Mouse (Mus musculus) lung, postnatal 10 days (tissue): ENCODE data around the gene Cd4.

Experiments used
- DNase-seq: peaks from one replicate; pipeline ENCODE4 v3.0.0; 2021

Gene Cd4

GRCm38 (mm10) chr6:124883351-124883750 lies 4.7 kb downstream of the Cd4 start:
- DNase-seq = no peak

DNA sequence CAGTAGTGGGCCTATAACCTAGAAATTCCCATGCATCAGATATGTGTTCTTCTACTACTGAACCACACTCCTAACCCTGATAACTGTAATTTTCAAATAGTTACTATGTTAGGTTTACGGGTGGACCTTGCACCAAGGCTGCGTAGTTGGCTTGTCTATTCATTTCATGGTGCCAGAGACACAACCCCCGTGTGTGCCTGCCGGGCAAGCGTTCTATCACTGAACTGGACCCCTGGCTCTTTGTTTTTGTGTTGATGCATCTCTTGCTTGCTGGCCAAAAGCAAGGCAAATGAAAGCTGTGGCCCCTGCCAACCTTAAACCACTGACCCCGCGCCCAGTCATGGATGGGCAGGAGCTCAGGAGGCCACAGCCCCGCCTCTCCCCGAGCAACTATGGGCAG lies 6.2 kb downstream of the Cd4 start:
- no peak for DNase-seq

DNA sequence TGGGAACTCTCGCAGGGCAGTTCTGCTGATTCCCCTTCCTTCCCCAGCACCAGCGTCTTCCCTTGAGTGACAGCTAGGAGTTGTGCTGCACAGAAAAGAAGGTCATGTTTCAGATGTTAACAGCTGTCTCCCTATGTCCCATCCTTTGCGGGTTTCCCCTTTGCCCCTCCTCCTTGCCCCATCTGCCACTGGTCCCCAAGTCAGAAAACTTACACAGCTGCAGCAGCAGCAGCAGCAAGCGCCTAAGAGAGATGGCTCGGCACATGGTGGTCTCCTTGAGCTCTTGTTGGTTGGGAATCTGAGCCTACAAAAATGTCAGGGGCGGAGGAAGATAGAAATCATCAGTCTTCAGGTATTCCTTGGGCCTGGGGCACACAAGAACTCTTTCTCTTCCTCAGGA lies 8.6 kb downstream of the Cd4 start:
- DNase-seq = no peak

GRCm38 (mm10) chr6:124874348-124874747 lies 13.7 kb downstream of the Cd4 start:
- no peak for DNase-seq

GRCm38 (mm10) chr6:124866560-124866959 lies 21.5 kb downstream of the Cd4 start:
- no peak for DNase-seq

GRCm38 (mm10) chr6:124865766-124866362 lies 22.2 kb downstream of the Cd4 start:
- DNase-seq = no peak

DNA sequence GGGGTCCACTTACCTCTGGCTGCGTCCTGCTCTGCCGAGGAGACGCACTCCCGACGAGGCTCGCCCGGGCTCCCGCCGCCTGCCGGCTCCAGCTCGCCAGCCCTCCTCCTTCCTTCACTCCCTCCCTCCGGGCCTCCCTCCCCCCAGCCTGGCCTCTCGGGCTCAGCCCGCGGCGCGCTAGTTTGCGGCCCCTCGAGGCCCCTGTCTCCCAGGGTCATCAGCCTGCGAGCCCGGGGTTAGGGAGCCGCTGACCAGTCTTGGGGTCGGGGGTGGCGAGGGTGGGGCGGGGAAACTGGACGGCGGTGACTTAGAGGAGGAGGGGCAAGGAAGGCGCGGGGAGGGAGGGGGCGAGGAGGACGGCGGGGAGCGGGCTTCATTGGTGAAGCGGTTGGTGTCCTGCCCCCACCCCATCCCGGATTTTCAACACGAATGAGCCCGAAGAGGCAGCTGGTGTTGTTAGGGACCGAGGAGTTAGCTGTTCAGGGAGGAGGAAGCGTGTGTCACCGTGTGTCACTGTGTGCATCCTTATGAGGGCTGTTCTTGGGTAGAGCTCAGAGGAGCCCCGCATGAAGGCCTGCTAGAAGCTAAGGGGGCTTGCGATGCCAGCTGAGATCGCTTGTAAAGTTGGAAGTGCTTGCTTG lies 24.2 kb downstream of the Cd4 start, which contains the start of gene Gpr162:
TSS of gene Gpr162 (minus strand) at position 326 of the 641 bp plus-strand sequence.
- DNase-seq = peak; percentile 77

GRCm38 (mm10) chr6:124863125-124863657 lies 24.8 kb downstream of the Cd4 start:
- DNase-seq = no peak

DNA sequence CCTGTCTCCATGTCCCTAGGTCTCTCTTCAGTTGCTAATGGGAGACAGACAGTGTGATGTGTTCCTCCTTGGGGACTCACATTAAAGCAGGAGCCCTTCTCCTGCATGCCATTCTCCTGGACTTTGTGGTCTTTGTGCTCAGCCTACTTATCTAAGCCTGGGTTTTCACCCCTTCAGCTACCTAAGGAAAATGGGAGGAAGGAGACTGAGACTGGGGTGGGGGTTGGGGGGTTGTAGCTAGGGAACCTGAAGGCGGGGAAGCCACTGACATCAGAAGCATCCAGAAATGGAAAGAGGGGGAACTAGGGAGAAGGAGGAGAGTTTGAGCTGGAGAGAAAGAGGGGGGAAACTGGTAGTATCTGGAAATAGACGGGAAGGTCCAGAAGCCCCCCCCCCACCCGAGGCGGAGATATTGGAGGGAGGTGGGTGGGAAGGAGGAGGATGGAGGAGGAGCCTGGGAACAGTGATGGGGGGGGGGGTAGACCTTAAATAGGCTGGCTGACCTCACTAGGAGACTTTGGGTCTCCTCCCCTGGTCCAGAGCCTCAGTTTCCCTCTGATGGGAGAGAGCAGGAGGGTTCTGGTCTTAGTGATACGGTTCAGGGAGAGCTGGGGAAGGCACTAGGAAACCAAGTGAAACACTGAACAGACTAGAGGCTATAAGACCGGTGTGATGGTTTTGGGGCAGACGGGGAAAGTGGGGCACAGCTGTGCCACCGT lies 25.5 kb downstream of the Cd4 start:
- no peak for DNase-seq

DNA sequence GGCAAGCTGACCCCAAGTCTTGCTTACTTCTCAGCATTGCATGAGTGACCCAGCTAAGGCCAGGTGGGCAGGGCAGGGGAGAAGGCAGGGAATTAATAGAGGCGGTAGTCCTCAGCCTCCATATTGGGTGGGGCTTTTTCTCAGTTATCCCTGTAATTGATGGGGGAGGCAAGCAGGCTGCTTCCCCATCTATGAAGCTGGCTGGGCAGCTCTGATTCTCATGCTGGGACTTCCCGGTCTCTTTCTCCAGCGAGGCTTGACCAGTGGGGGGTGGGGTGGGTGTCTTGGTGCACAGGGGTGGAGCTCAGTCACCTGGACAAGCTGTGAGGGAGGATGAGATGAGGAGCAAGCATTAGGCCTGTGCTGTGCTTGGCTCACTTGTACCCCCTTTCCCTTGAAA lies 26.2 kb downstream of the Cd4 start:
- no peak for DNase-seq

GRCm38 (mm10) chr6:124861266-124861665 lies 26.8 kb downstream of the Cd4 start:
- DNase-seq = no peak

- no peak for DNase-seq
These were observed 27.5 kb downstream of the Cd4 start for GRCm38 (mm10) chr6:124860511-124860910.

DNA sequence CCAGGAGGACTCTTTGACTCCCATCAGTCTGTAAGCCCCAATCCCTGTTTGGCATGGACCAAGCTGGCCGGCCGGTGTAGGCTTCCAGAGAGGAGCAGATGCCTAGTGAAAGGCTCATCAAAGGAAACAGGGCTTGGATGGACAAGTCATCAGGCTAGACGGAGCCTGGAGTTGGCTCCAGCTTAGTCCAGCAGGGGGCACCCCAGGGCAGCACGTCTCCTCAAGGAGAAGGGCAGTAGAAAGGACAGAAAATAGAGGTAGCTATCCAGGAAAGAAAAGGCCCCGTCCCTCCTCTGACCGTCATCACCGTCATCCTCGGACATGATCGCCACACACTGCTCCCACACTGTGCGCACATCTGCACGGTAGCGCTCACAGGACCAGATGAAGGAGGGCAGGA lies 28.3 kb downstream of the Cd4 start:
- DNase-seq = peak; percentile 93

- DNase-seq = no peak
These were observed 29.3 kb downstream of the Cd4 start for GRCm38 (mm10) chr6:124858561-124859318.

- DNase-seq = no peak
These were observed 30.0 kb downstream of the Cd4 start for GRCm38 (mm10) chr6:124857840-124858530.

DNA sequence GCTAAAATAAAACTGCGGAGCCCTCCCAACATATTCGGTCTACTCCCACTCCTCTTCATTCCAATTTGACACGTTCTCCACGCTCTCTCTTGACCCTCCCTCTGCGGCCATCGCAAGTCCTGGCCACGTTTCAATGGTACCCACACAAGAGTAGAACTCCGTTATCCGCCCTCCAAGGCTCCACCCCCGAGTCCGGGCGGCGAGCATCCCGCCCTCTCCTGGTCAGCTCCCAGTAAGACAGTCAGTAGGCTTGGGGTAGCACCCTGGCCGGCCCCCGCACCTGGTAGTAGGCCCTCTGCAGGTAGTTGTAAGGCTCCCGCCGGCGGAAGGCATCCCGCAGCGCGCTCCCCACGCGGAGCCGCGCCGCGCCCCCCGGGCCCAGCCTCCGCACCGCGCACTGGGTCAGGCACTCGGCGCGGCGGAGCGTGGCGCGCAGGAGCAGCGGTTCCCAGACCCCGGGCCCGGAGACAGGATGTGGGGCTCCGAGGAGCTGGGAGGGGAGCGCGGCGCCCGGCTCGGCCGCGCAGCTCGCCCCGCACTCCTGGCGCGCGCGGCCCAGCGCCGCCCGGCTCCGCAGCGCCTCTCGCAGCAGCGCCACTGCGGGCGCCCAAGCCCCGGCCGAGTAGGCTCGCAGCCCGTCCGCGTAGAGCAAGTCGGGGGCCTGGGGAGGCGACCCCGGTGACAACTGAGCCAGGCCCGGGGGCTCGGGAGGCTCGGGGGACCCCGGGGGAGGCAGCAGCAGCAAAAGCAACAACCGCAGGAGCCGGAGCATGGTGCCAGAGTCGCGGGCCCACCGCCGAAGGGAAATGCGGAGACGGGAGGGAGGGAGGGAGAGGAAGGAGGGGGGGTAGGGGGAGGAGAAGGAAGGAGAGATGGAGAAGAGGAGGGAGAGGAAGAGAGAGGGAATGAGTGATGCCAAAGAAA lies 30.8 kb downstream of the Cd4 start, which contains the start of gene P3h3:
TSS of gene P3h3 (minus strand) at position 837 of the 924 bp plus-strand sequence.
- DNase-seq = peak; percentile 90

- no peak for DNase-seq
These were observed 31.7 kb downstream of the Cd4 start for GRCm38 (mm10) chr6:124856321-124856720.

DNA sequence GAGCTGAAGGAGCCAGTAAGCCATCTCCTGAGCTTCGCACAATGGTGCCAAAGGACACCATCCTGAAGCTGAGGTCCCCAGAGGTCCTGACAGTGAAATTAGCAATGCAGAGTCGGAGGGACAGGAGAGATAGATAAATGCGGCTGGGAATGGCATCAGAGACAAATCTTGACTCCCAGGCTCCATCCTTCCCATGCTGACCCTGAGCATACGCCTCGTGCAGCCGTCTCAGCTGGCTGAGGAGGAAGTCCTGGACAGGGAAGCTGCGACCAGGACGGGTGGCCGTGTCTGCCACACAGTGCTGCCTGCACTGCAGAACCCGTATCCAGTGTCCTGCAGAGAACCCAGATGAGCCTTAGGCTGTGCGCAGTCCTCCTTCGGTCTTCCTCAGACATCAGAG lies 33.4 kb downstream of the Cd4 start:
- no peak for DNase-seq

- no peak for DNase-seq
These were observed 37.5 kb downstream of the Cd4 start for GRCm38 (mm10) chr6:124850535-124850934.

DNA sequence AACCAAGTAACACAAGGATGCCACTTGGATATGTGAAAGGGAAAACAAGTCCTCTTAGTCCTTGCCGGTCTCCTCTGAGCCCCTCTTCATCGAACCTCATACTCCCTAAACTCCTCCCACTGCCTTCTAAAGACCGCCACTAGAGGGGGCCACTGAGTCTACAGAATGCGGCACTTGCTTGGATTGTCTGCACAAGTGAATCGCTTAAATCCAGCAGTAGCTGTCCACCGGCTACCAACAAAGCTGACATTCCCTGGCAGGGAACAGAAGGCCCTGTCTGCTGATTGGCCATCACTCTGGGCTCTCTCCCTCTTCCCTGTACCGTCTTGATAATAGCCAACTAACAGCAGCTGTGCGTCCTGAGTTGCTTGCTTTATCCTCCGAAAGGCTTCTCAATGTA lies 40.7 kb downstream of the Cd4 start:
- peak; percentile 96 for DNase-seq
